27 mouse cellular contexts compared by ENCODE assay signal in the genomic region with DNA sequence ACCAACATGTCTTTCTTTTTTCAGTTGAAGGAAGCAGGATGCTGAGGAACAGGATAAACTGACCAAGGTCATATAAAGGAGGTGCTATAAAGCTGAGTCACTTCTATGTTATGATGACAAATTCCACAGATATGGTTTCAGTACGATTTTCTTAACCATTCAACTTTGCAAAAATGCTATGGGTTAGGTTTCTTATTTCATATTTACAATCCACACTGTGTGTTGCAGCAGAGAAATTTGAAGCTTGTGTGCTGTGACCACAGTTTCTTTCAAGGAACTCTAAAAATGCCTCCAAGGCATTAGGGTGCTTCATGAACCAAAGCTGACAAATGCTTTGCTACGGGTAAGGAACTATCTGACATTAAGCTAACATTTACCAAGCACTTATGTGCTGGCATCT.
DNase-seq lines count a peak whose midpoint lies in the region; ATAC-seq and TF ChIP-seq lines count a peak whose summit lies in the region.
"Had no signal": no experiment of that assay in that cellular context is flagged by ENCODE, and none has a peak within 500 bp of the region (broad histone marks: within the 10 kb centered on the region; RNA-seq: fewer than 3 reads in every experiment).

No protein-coding gene starts in this region.

- TF ChIP-seq CTCF in C2C12 (IDR thresholded peaks at IDR 0.05; ENCODE audit: control insufficient read depth, insufficient read depth, insufficient read length) (no peak), Patski (IDR thresholded peaks at IDR 0.05) (no peak)
- no peak for TF ChIP-seq CTCF in gastrocnemius, adult 2 months (IDR thresholded peaks at IDR 0.05)

- DNase-seq in 3134 (ENCODE audit: extremely low read depth, insufficient read length, low spot score), result peak; percentile 76
- peak; percentile 93 for DNase-seq in 3T3-L1 (ENCODE audit: low read depth, low spot score)
- peak; percentile 49 for DNase-seq in Patski (ENCODE audit: low read depth, low spot score)
- no peak for DNase-seq in right cerebral cortex, adult 18-20 months
- DNase-seq in gastrocnemius, adult 2 months, result no peak
- no peak for DNase-seq in adipocyte (ENCODE audit: low spot score)
- DNase-seq: adrenal gland, adult 2 months; adrenal gland, postnatal 10 days; adrenal gland, postnatal 25 days; cerebellum, adult 11 months; cerebellum, adult 18-20 months; cerebellum, adult 8-10 months; cerebellum, adult 9-11 months; cerebellum, postnatal 14 days; cerebellum, postnatal 36 days; embryo, embryonic 11 days; forebrain, postnatal 0 days had no signal

- ATAC-seq in Patski, result peak; percentile 82
- ATAC-seq in erythroblast, adult 5-6 weeks (replicated peaks; ENCODE audit: low FRiP score, poor library complexity, severe bottlenecking), result no peak
- ATAC-seq: activated CD4-positive, CD25-positive, alpha-beta regulatory T cell, adult 4 months; CD4-positive, CD25-positive, alpha-beta regulatory T cell, adult 4 months; forebrain, embryonic 13.5 days; forebrain, embryonic 15.5 days; forebrain, postnatal 0 days had no signal

- POLR2A ChIA-PET in Patski (lab: Charles Lee), result no interaction called here

- H3K36me3 ChIP-seq in C2C12 (ENCODE audit: control insufficient read depth, insufficient read depth), result no peaks in the 10 kb centered on the region
- H3K36me3 ChIP-seq: embryonic facial prominence, embryonic 12.5 days; embryonic facial prominence, embryonic 15.5 days; forebrain, embryonic 15.5 days; G1E had no signal

- no peak overlapping the region for H3ac ChIP-seq in C2C12 (ENCODE audit: control insufficient read depth, insufficient read length, low read depth)

- H3K4me3 ChIP-seq in C2C12 (ENCODE audit: insufficient read depth, poor library complexity, severe bottlenecking), result no peak overlapping the region
- H3K4me3 ChIP-seq in gastrocnemius, adult 2 months, result no peak overlapping the region
- H3K4me3 ChIP-seq: embryonic facial prominence, embryonic 12.5 days; embryonic facial prominence, embryonic 15.5 days; forebrain, embryonic 13.5 days; forebrain, embryonic 15.5 days had no signal

- CTCF ChIA-PET in Patski (lab: Charles Lee), result interaction anchor here (0.9 to 1.1 kb wide), 3 partner anchors 12 to 63 kb away, joined by 3 to 4 read pairs (median 4); no protein-coding TSS in a partner anchor

- H3K79me3 ChIP-seq in C2C12 (ENCODE audit: low read depth), result no peaks in the 10 kb centered on the region

- no peaks in the 10 kb centered on the region for H3K79me2 ChIP-seq in C2C12 (ENCODE audit: control insufficient read depth, insufficient read depth)

- in situ Hi-C loops in Patski (cut with MboI; ENCODE audit: low pct_unique_long_range_greater_than_20kb), result no loop called here

- no peaks in the 10 kb centered on the region for H3K27me3 ChIP-seq in C2C12 (ENCODE audit: control insufficient read depth, insufficient read depth, insufficient read length)
- no peaks in the 10 kb centered on the region for H3K27me3 ChIP-seq in Patski
- H3K27me3 ChIP-seq: CH12.LX; embryonic facial prominence, embryonic 12.5 days; embryonic facial prominence, embryonic 15.5 days; forebrain, embryonic 13.5 days; forebrain, embryonic 15.5 days had no signal

- no peak overlapping the region for H3K27ac ChIP-seq in gastrocnemius, adult 2 months
- H3K27ac ChIP-seq: embryonic facial prominence, embryonic 12.5 days; embryonic facial prominence, embryonic 15.5 days; forebrain, embryonic 13.5 days; forebrain, embryonic 15.5 days had no signal

- intact Hi-C loops in gastrocnemius, adult 2 months (cut with DNase I), result loop anchor here (10.0 kb wide), 2 partner anchors 245 to 385 kb away; partner anchors contain the start of gene Trp63

TF ChIP-seq in C2C12, 6 proteins besides CTCF, POLR2A, EP300 and RAD21:
- TF ChIP-seq MYOD1 (IDR thresholded peaks at IDR 0.05; ENCODE audit: control insufficient read depth, insufficient read length, low read depth), result no peak
- TF ChIP-seq MAX (IDR thresholded peaks at IDR 0.05), result peak; percentile 26
- TF ChIP-seq MYOG (IDR thresholded peaks at IDR 0.05; ENCODE audit: control insufficient read depth, extremely low read depth, insufficient read length), result no peak
- TF ChIP-seq CEBPB (IDR thresholded peaks at IDR 0.05; ENCODE audit: low read depth), result no peak
- peak; percentile 83 for TF ChIP-seq FOSL1 (IDR thresholded peaks at IDR 0.05; ENCODE audit: insufficient read depth, low read length, poor library complexity, severe bottlenecking)

Comparison
In these comparisons a context has a peak if more than half of its experiments do, and no peak if none do; other contexts are left out.
1. DNase-seq: peak in 3134 (single experiment), 3T3-L1 (single experiment) and Patski (single experiment); none in right cerebral cortex, adult 18-20 months (single experiment), gastrocnemius, adult 2 months (single experiment) and adipocyte (single experiment).